Mouse (Mus musculus) cerebellum, adult 2 months (tissue): ENCODE measurements around the gene Nudt4.

Experiments used
- CTCF ChIP-seq: fragments of 200-500 bp; IDR thresholded peaks from 2 replicates; pipeline ENCODE4 v1.5.1; 2011; ENCODE audit warnings: low read depth, mild to moderate bottlenecking, control low read depth, low read length, moderate library complexity, borderline replicate concordance; ENCODE audit not compliant: insufficient read depth
- POLR2A ChIP-seq: fragments of 200-500 bp; IDR thresholded peaks from 2 replicates; pipeline ENCODE4 v1.6.1; 2011; ENCODE audit warnings: low read length, control low read depth, borderline replicate concordance; ENCODE audit not compliant: insufficient read depth

- TF ChIP-seq CTCF (no peak), POLR2A (no peak)
Measured at GRCm38 (mm10) chr10:95546178-95546577, 17.8 kb downstream of the Nudt4 start.
